Mouse (Mus musculus) midbrain, embryonic 15.5 days (tissue): ENCODE results near the gene Vcan. TPM values are rescaled to one million over a fixed set of nuclear protein-coding genes. Genes with fewer than 3 reads are reported as not detected.

ENCODE experiments used
- ATAC-seq: fragments of 200-750 bp; cut with Nextera tagmentation; replicated peaks from 2 replicates; pipeline ENCODE4 v1.8.0; 2017; ENCODE audit warnings: moderate TSS enrichment
- H3K27ac ChIP-seq: fragments of 300-500 bp; sonication (generic); 2 replicates; pipeline ENCODE4 v1.5.1; 2015; ENCODE audit warnings: mild to moderate bottlenecking, inconsistent platforms
- H3K27me3 ChIP-seq: fragments of 300-500 bp; sonication (generic); replicated peaks from 2 replicates; pipeline ENCODE4 v1.6.1; 2015; ENCODE audit warnings: inconsistent platforms
- H3K36me3 ChIP-seq: fragments of 300-500 bp; sonication (generic); replicated peaks from 2 replicates; pipeline ENCODE4 v1.6.1; 2015; ENCODE audit warnings: inconsistent platforms
- H3K4me1 ChIP-seq: fragments of 300-500 bp; sonication (generic); 2 replicates; pipeline ENCODE4 v1.6.1; 2015; ENCODE audit warnings: inconsistent platforms
- H3K4me2 ChIP-seq: fragments of 300-500 bp; sonication (generic); 2 replicates; pipeline ENCODE4 v1.6.1; 2015; ENCODE audit warnings: inconsistent platforms, mild to moderate bottlenecking, moderate library complexity
- H3K4me3 ChIP-seq: fragments of 300-500 bp; sonication (generic); 2 replicates; pipeline ENCODE4 v1.5.1; 2015; ENCODE audit warnings: mild to moderate bottlenecking, inconsistent platforms
- H3K9ac ChIP-seq: fragments of 300-500 bp; sonication (generic); 2 replicates; pipeline ENCODE4 v1.6.1; 2015; ENCODE audit warnings: mild to moderate bottlenecking, inconsistent platforms
- H3K9me3 ChIP-seq: fragments of 300-500 bp; sonication (generic); 2 replicates; pipeline ENCODE4 v1.6.1; 2016; ENCODE audit warnings: inconsistent platforms
- WGBS: fragments of 180-500 bp; shearing (Covaris S2); methylation state at CpG from one replicate; pipeline ENCODE4 v1.1.7; 2015; ENCODE audit warnings: mixed read lengths; 5-methylcytosine and 5-hydroxymethylcytosine counted together
- polyA plus RNA-seq: library from polyadenylated mRNA; unstranded; fragments of >200 nt; fragmentation: Nextera tagmentation; extraction: Ambion mirVana; gene quantifications from 2 replicates; pipeline ENCODE4 v1.2.1, GENCODE M21; 2015

Vcan gene
- polyA plus RNA-seq, 1 experiment from 2014 or later, result 30.5 TPM

- Histone ChIP-seq H3K36me3 (no peaks in the 10 kb centered on the region), H3K9me3 (no peaks in the 10 kb centered on the region), H3K4me2 (peak overlapping the region; percentile 99), H3K27me3 (no peaks in the 10 kb centered on the region), H3K4me3 (peak overlapping the region; percentile 76), H3K4me1 (peaks cover 32% of the 10 kb centered on the region), H3K9ac (peak overlapping the region; percentile 49; the same call in 1 of the 2 replicates), H3K27ac (no peak overlapping the region; the same call in 1 of the 2 replicates)
- ATAC-seq, result no peak
- WGBS, result 6% methylated on average over 8 of the region's 8 CpGs
Measured at GRCm38 (mm10) chr13:89743201-89743600, 892 bp upstream of the Vcan start.

- Histone ChIP-seq H3K9ac (peak overlapping the region; percentile 49), H3K4me1 (peaks cover 32% of the 10 kb centered on the region), H3K27me3 (no peaks in the 10 kb centered on the region), H3K27ac (peak overlapping the region; percentile 74), H3K9me3 (no peaks in the 10 kb centered on the region), H3K4me3 (peak overlapping the region; percentile 76), H3K36me3 (no peaks in the 10 kb centered on the region), H3K4me2 (peak overlapping the region; percentile 99)
- ATAC-seq, result peak; percentile 40
- under 1% methylated on average over 15 of the region's 15 CpGs for WGBS
Measured at GRCm38 (mm10) chr13:89742686-89743200, 434 bp upstream of the Vcan start.

DNA sequence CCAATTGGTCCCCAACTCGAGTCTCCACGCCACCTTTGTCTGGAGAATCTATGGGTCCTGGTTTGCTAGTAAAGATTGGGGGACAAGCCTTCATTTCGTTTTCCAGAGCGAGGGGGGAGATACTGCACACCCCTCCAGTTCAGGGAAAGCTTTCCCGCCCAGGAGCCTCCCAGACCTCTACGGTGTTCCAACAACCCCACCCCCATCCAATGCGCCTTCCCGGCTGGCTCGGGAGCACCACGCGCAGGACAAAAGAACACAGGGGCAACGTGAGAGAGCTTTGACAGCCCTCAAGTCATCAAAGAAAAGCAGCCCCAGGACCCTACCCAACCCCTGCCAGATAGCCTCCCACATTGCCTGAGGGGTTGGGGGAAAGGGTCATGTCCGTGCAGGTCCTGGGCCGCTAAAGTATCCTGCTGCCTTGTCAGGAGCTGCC is 1.2 kb downstream of the Vcan start:
- peak overlapping the region; percentile 76 for H3K4me3 ChIP-seq
- H3K4me1 ChIP-seq, result peaks cover 32% of the 10 kb centered on the region
- H3K9ac ChIP-seq, result peak overlapping the region; percentile 49
- 0% methylated on average over 14 of the region's 14 CpGs for WGBS
- peak overlapping the region; percentile 99 for H3K4me2 ChIP-seq
- peak overlapping the region; percentile 74 for H3K27ac ChIP-seq
- peak; percentile 56 for ATAC-seq
- H3K9me3 ChIP-seq, result no peaks in the 10 kb centered on the region
- no peaks in the 10 kb centered on the region for H3K36me3 ChIP-seq
- H3K27me3 ChIP-seq, result no peaks in the 10 kb centered on the region

GRCm38 (mm10) chr13:89740243-89741115 is 1.8 kb downstream of the Vcan start:
- Histone ChIP-seq H3K4me1 (peaks cover 32% of the 10 kb centered on the region), H3K4me3 (peak overlapping the region; percentile 76), H3K9me3 (no peaks in the 10 kb centered on the region), H3K4me2 (peak overlapping the region; percentile 99), H3K27ac (peak overlapping the region; percentile 74), H3K9ac (peak overlapping the region; percentile 65), H3K27me3 (no peaks in the 10 kb centered on the region), H3K36me3 (no peaks in the 10 kb centered on the region)
- ATAC-seq, result peak; percentile 90
- WGBS, result 0% methylated on average over 33 of the region's 33 CpGs

- peak overlapping the region; percentile 99 for H3K4me2 ChIP-seq
- H3K9me3 ChIP-seq, result no peaks in the 10 kb centered on the region
- peak overlapping the region; percentile 74 for H3K27ac ChIP-seq
- ATAC-seq, result peak; percentile 25
- H3K4me1 ChIP-seq, result peaks cover 32% of the 10 kb centered on the region
- no peaks in the 10 kb centered on the region for H3K27me3 ChIP-seq
- under 1% methylated on average over 24 of the region's 24 CpGs for WGBS
- no peaks in the 10 kb centered on the region for H3K36me3 ChIP-seq
- peak overlapping the region; percentile 65 for H3K9ac ChIP-seq
- H3K4me3 ChIP-seq, result peak overlapping the region; percentile 76
Measured at GRCm38 (mm10) chr13:89739696-89740242, 2.5 kb downstream of the Vcan start.

- H3K9me3 ChIP-seq, result no peaks in the 10 kb centered on the region
- no peaks in the 10 kb centered on the region for H3K27me3 ChIP-seq
- H3K4me1 ChIP-seq, result peaks cover 32% of the 10 kb centered on the region
- H3K4me3 ChIP-seq, result peak overlapping the region; percentile 76
- H3K27ac ChIP-seq, result peak overlapping the region; percentile 74
- peak; percentile 65 for ATAC-seq
- H3K9ac ChIP-seq, result peak overlapping the region; percentile 65
- peak overlapping the region; percentile 99 for H3K4me2 ChIP-seq
- 2% methylated on average over 31 of the region's 31 CpGs for WGBS
- no peaks in the 10 kb centered on the region for H3K36me3 ChIP-seq
Measured at GRCm38 (mm10) chr13:89738776-89739695, 3.3 kb downstream of the Vcan start.

- H3K4me3 ChIP-seq, result peak overlapping the region; percentile 76
- H3K9ac ChIP-seq, result no peak overlapping the region
- no peaks in the 10 kb centered on the region for H3K36me3 ChIP-seq
- 42% methylated on average over 2 of the region's 2 CpGs for WGBS
- no peak overlapping the region for H3K27ac ChIP-seq
- ATAC-seq, result no peak
- H3K9me3 ChIP-seq, result no peaks in the 10 kb centered on the region
- no peaks in the 10 kb centered on the region for H3K27me3 ChIP-seq
- H3K4me1 ChIP-seq, result peaks cover 29% of the 10 kb centered on the region
- H3K4me2 ChIP-seq, result peak overlapping the region; percentile 99; the same call in 1 of the 2 replicates
Measured at GRCm38 (mm10) chr13:89738275-89738674, 4.0 kb downstream of the Vcan start.

GRCm38 (mm10) chr13:89735111-89735510 is 7.2 kb downstream of the Vcan start:
- WGBS, result 65% methylated on average over 5 of the region's 5 CpGs
- no peaks in the 10 kb centered on the region for H3K36me3 ChIP-seq

DNA sequence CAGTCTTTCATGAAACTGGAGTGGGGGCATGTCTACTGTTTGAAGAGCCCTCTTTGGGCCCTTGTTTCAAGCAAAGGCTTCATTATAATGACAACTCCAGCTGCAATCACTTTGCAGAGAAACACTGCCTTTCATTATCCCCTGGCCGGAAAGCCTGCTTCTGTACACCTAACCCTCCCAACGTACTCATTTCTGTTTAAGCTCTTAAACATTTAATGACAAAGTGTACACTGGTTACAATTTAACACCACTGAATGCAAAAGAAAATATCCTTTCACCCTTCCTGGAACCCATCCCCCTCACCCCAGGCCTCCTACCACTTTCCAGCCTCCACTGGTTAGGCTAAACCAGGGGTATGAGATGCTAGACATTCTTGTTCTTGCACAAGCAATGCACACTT is 15.8 kb downstream of the Vcan start:
- Histone ChIP-seq H3K4me2 (no peak overlapping the region), H3K4me1 (no peaks in the 10 kb centered on the region), H3K27me3 (no peaks in the 10 kb centered on the region), H3K4me3 (no peak overlapping the region), H3K9ac (no peak overlapping the region), H3K36me3 (no peaks in the 10 kb centered on the region), H3K27ac (no peak overlapping the region), H3K9me3 (no peaks in the 10 kb centered on the region)
- no peak for ATAC-seq
- WGBS, result 83% methylated on average over 2 of the region's 2 CpGs

More at GRCm38 (mm10) chr13:89735111-89735510, 7.2 kb downstream of the Vcan start:
- Histone ChIP-seq H3K4me3 (no peak overlapping the region), H3K27ac (no peak overlapping the region), H3K4me2 (no peak overlapping the region), H3K9me3 (no peaks in the 10 kb centered on the region), H3K27me3 (no peaks in the 10 kb centered on the region), H3K9ac (no peak overlapping the region), H3K4me1 (peaks cover 15% of the 10 kb centered on the region)
- ATAC-seq, result no peak

DNA sequence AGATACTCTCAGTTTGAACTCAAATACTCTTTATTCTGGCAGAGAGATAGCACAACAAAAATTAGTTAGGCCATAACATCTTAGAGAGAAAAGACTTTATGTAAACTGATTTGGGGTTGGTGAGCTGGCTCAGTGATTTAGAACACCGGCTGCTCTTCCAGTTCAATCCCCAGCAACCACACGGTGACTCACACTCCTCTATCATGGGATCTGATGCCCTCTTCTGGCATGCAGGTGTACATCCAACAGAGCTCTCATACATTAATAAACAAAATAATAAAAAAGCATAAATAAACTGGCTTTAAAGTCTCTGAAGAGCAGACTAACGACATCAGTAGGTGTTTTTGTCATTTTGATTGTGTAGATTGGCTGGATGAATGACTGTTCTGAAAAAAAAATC is 21.8 kb downstream of the Vcan start:
- Histone ChIP-seq H3K4me3 (no peak overlapping the region), H3K4me1 (no peaks in the 10 kb centered on the region), H3K4me2 (no peak overlapping the region), H3K9me3 (no peaks in the 10 kb centered on the region), H3K36me3 (no peaks in the 10 kb centered on the region), H3K9ac (no peak overlapping the region), H3K27me3 (no peaks in the 10 kb centered on the region), H3K27ac (no peak overlapping the region)
- no peak for ATAC-seq
- WGBS, result 58% methylated on average over 3 of the region's 3 CpGs

GRCm38 (mm10) chr13:89709497-89710201 is 32.7 kb downstream of the Vcan start:
- H3K27ac ChIP-seq, result no peak overlapping the region
- WGBS, result 95% methylated on average over 4 of the region's 4 CpGs
- no peak for ATAC-seq

More at GRCm38 (mm10) chr13:89709497-89710201, 32.7 kb downstream of the Vcan start:
- no peaks in the 10 kb centered on the region for H3K9me3 ChIP-seq
- H3K27me3 ChIP-seq, result no peaks in the 10 kb centered on the region
- H3K9ac ChIP-seq, result no peak overlapping the region
- no peak overlapping the region for H3K4me3 ChIP-seq
- no peak overlapping the region for H3K4me2 ChIP-seq
- no peaks in the 10 kb centered on the region for H3K4me1 ChIP-seq
- H3K36me3 ChIP-seq, result peaks cover 3% of the 10 kb centered on the region; the same call in 1 of the 2 replicates
